Comparison of ENCODE assay signal across 9 mouse cellular contexts in the genomic region with DNA sequence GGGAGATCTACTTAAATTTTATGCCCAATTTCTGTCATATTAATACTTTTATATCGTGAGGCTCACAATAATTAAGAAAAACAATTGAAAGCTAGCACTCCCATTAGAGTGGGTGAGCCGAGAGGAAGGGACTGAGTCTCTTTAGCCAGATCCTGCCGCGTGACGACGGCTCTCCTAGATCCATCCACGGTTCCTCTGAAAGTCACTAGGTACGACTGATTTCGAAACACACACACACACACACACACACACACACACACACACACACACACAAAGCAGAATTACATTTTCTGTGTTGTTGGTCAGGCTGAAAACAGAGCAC.
DNase-seq lines count a peak whose midpoint lies in the region; ATAC-seq and TF ChIP-seq lines count a peak whose summit lies in the region.
"Had no signal": no experiment of that assay in that cellular context is flagged by ENCODE, and none has a peak within 500 bp of the region (broad histone marks: within the 10 kb centered on the region; RNA-seq: fewer than 3 reads in every experiment).

No protein-coding gene starts in this region.

- intact Hi-C loops in gastrocnemius, adult 2 months (cut with DNase I): loop anchor here (5.0 kb wide), 1 partner anchor 96 kb away; a partner anchor contains a TSS
- intact Hi-C loops in gastrocnemius, postnatal 36 days (cut with DNase I): loop anchor here (5.0 to 10.0 kb wide), 2 partner anchors 96 to 154 kb away; a partner anchor contains a TSS

- TF ChIP-seq CTCF in gastrocnemius, adult 2 months (IDR thresholded peaks at IDR 0.05): no peak
- no peak for TF ChIP-seq CTCF in CH12.LX (conservative IDR thresholded peaks at IDR 0.05 in 1 of 2, IDR thresholded peaks at IDR 0.05 in 1 of 2; ENCODE audit: low read depth in 2 of 2, low read length in 2 of 2)
- no peak for TF ChIP-seq CTCF in embryonic fibroblast, embryonic 13.5 days (IDR thresholded peaks at IDR 0.05; ENCODE audit: borderline replicate concordance, insufficient read depth, low read length)
- no peak for TF ChIP-seq CTCF in kidney, postnatal 0 days (IDR thresholded peaks at IDR 0.05; ENCODE audit: low read depth)

- peaks cover 5 to 36% of the 10 kb centered on the region in 2 experiments; a peak in 3 of 4 replicates for H3K4me1 ChIP-seq in CH12.LX (ENCODE audit: control insufficient read depth in 1 of 2, insufficient read depth in 2 of 2)
- no peaks in the 10 kb centered on the region for H3K4me1 ChIP-seq in embryonic fibroblast, embryonic 13.5 days (ENCODE audit: control insufficient read depth, insufficient read depth, low read length)
- 0 out of 2 replicates have a peak, but pooled peaks cover 4% of the 10 kb centered on the region for H3K4me1 ChIP-seq in kidney, postnatal 0 days (replicated peaks; ENCODE audit: insufficient read depth, low read length)
- H3K4me1 ChIP-seq in midbrain, embryonic 10.5 days: peaks cover 17% of the 10 kb centered on the region

- TF ChIP-seq EP300 in CH12.LX (IDR thresholded peaks at IDR 0.05; ENCODE audit: low read length): no peak; the same call in none of the 2 replicates

- peak overlapping the region; percentile 87 for H3K27ac ChIP-seq in gastrocnemius, adult 2 months
- H3K27ac ChIP-seq in CH12.LX (ENCODE audit: insufficient read depth, low read depth): peak overlapping the region; percentile 97
- H3K27ac ChIP-seq in embryonic fibroblast, embryonic 13.5 days (ENCODE audit: insufficient read depth, low read length): peak overlapping the region; percentile 98
- peak overlapping the region; percentile 92 for H3K27ac ChIP-seq in kidney, postnatal 0 days
- H3K27ac ChIP-seq in midbrain, embryonic 10.5 days (replicated peaks): peak overlapping the region; percentile 94

- peak overlapping the region; percentile 96 for H3K4me3 ChIP-seq in gastrocnemius, adult 2 months
- H3K4me3 ChIP-seq in CH12.LX (replicated peaks in 1 of 3; ENCODE audit: low read depth in 2 of 3, low read length in 2 of 3, poor library complexity in 1 of 3): peak overlapping the region; percentile 55 to 72 (median 61)
- peak overlapping the region; percentile 65 for H3K4me3 ChIP-seq in embryonic fibroblast, embryonic 13.5 days (ENCODE audit: insufficient read depth, low read length)
- H3K4me3 ChIP-seq in kidney, postnatal 0 days (replicated peaks; ENCODE audit: low read depth, low read length): peak overlapping the region; percentile 82
- H3K4me3 ChIP-seq in midbrain, embryonic 10.5 days: peak overlapping the region; percentile 81

- H3K9ac ChIP-seq in CH12.LX (ENCODE audit: insufficient read depth, low read depth): peak overlapping the region; percentile 67
- peak overlapping the region; percentile 81 for H3K9ac ChIP-seq in kidney, postnatal 0 days (ENCODE audit: low read depth, low read length)

- in situ Hi-C loops in CH12.LX (cut with MboI; ENCODE audit: low pct_ligation_motif_present, low pct_unique_long_range_greater_than_20kb, low sequenced_read_pairs): no loop called here

- no peak for TF ChIP-seq RAD21 in CH12.LX (IDR thresholded peaks at IDR 0.05; ENCODE audit: low read depth, low read length)

- no peaks in the 10 kb centered on the region for H3K27me3 ChIP-seq in CH12.LX (replicated peaks)
- H3K27me3 ChIP-seq in kidney, postnatal 0 days (ENCODE audit: insufficient read depth, low read length): no peaks in the 10 kb centered on the region
- H3K27me3 ChIP-seq in midbrain, embryonic 10.5 days (ENCODE audit: low read depth, poor library complexity, severe bottlenecking): peaks cover 28% of the 10 kb centered on the region

- DNase-seq in gastrocnemius, adult 2 months: no peak
- DNase-seq in gastrocnemius, postnatal 36 days: no peak
- DNase-seq in CH12.LX (ENCODE audit: extremely low read depth) (no peak), adipocyte (ENCODE audit: low spot score) (no peak)
- DNase-seq in kidney, postnatal 0 days (ENCODE audit: low spot score): peak; percentile 66
- no peak for DNase-seq in midbrain, embryonic 10.5 days (ENCODE audit: low spot score)
- no peak for DNase-seq in thymus, adult 18-20 months

- H3K4me2 ChIP-seq in CH12.LX (ENCODE audit: insufficient read depth, low read depth, poor library complexity, severe bottlenecking): peak overlapping the region; percentile 58
- H3K4me2 ChIP-seq in kidney, postnatal 0 days (ENCODE audit: low read length): peak overlapping the region; percentile 99

- WGBS in kidney, postnatal 0 days: 0% methylated on average over 9 of the region's 9 CpGs
- under 1% methylated on average over 9 of the region's 9 CpGs for WGBS in midbrain, embryonic 10.5 days

- ATAC-seq in kidney, postnatal 0 days (replicated peaks; ENCODE audit: low FRiP score, low read depth): peak; percentile 38; the same call in 1 of the 2 replicates

- peaks cover 30% of the 10 kb centered on the region for H3K79me2 ChIP-seq in CH12.LX (replicated peaks; ENCODE audit: control insufficient read depth, extremely low read depth, insufficient read depth, poor library complexity, severe bottlenecking)

- dilution Hi-C loops in CH12.LX (cut with MboI; ENCODE audit: extremely low pct_ligation_motif_present, extremely low pct_unique_long_range_greater_than_20kb, low sequenced_read_pairs): no loop called here

- H3K9me3 ChIP-seq in CH12.LX (replicated peaks; ENCODE audit: low read length): no peaks in the 10 kb centered on the region
- H3K9me3 ChIP-seq in kidney, postnatal 0 days (replicated peaks; ENCODE audit: low read length): no peaks in the 10 kb centered on the region
- no peaks in the 10 kb centered on the region for H3K9me3 ChIP-seq in midbrain, embryonic 10.5 days (replicated peaks)
- H3K9me3 ChIP-seq: G1E had no signal

- H3K36me3 ChIP-seq in CH12.LX (replicated peaks in 1 of 2; ENCODE audit: control insufficient read depth in 1 of 2, insufficient read depth in 1 of 2, low read length in 1 of 2): peaks cover 0 to 11% of the 10 kb centered on the region in 2 experiments
- H3K36me3 ChIP-seq in kidney, postnatal 0 days (ENCODE audit: insufficient read depth, low read length): no peaks in the 10 kb centered on the region
- no peaks in the 10 kb centered on the region for H3K36me3 ChIP-seq in midbrain, embryonic 10.5 days
- H3K36me3 ChIP-seq: G1E had no signal

- TF ChIP-seq POLR2A in CH12.LX (IDR thresholded peaks at IDR 0.05; ENCODE audit: low read depth, low read length): no peak
- TF ChIP-seq POLR2A in embryonic fibroblast, embryonic 13.5 days (IDR thresholded peaks at IDR 0.05; ENCODE audit: low read depth, low read length): no peak; the same call in 1 of the 2 replicates

TF ChIP-seq in CH12.LX, 34 proteins besides CTCF, POLR2A, EP300 and RAD21:
- no peak; the same call in 1 of the 2 replicates for TF ChIP-seq MXI1 (IDR thresholded peaks at IDR 0.05; ENCODE audit: low read depth, low read length)
- peak; percentile 97 for TF ChIP-seq CHD1 (IDR thresholded peaks at IDR 0.05; ENCODE audit: low read depth, low read length)
- TF ChIP-seq TCF12 (IDR thresholded peaks at IDR 0.05; ENCODE audit: low read depth, low read length): no peak
- peak; percentile 40; the same call in 1 of the 2 replicates for TF ChIP-seq ETS1 (conservative IDR thresholded peaks at IDR 0.05; ENCODE audit: low read depth, low read length)
- TF ChIP-seq MYC (IDR thresholded peaks at IDR 0.05; ENCODE audit: low read depth, low read length): peak; percentile 71
- peak; percentile 60 for TF ChIP-seq BHLHE40 (IDR thresholded peaks at IDR 0.05; ENCODE audit: low read depth, low read length)
- TF ChIP-seq IRF4 (IDR thresholded peaks at IDR 0.05; ENCODE audit: low read depth, low read length): 0 out of 2 replicates have a peak, but pooled peaks have one; percentile 28
- 0 out of 2 replicates have a peak, but pooled peaks have one; percentile 10 for TF ChIP-seq TBP (conservative IDR thresholded peaks at IDR 0.05; ENCODE audit: low read depth, low read length)
- TF ChIP-seq SIN3A (IDR thresholded peaks at IDR 0.05; ENCODE audit: low read length): 0 out of 2 replicates have a peak, but pooled peaks have one; percentile 88
- no peak for TF ChIP-seq MAFK (IDR thresholded peaks at IDR 0.05; ENCODE audit: insufficient replicate concordance, low read length)
- TF ChIP-seq MAZ (IDR thresholded peaks at IDR 0.05; ENCODE audit: low read depth, low read length): peak; percentile 54; the same call in 1 of the 2 replicates
